Mouse (Mus musculus) heart, adult 9 months (tissue): ENCODE measurements at regions not wholly inside any gene's neighbourhood (a gene's known extent, or its start where the extent isn't known, plus 50 kb on each side); places are given as distances from the start of the nearest gene placed in this dataset.

Experiments used
- DNase-seq, 2 experiments: peaks; one replicate each; pipeline ENCODE4 v3.0.0; 2022; ENCODE audit warnings: low spot score in 2 of 2

DNA sequence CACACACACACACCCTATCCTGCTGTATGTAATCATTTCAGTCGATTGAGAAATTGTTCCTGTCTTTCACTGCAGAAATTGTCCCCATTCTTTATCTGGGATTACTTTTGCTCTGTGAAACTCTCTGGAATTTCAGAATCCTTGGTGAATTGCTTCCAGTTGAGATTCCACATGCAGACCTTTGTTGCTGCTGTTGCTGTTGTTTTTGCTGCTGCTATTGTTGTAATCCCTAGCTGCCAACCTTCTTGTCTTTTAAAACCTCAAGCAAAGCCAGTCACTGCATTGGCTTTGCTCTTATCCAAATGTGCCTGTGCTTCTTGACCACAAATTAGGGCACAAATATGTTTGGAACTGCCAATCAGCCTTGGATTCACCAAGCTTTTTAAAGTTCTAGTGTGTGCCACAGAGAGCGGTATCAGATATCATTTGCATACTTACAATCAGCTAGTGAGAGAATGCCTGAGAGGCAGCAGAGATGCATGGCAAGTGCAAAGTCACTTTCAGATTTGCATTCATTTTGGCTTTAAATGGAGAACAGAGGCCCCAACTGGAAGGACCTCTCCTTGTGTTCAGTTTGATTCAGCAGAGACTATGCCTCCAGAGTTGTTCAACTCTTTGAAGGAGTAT, 1187.0 kb upstream of the Map3k7 start:
- DNase-seq = no peak

DNA sequence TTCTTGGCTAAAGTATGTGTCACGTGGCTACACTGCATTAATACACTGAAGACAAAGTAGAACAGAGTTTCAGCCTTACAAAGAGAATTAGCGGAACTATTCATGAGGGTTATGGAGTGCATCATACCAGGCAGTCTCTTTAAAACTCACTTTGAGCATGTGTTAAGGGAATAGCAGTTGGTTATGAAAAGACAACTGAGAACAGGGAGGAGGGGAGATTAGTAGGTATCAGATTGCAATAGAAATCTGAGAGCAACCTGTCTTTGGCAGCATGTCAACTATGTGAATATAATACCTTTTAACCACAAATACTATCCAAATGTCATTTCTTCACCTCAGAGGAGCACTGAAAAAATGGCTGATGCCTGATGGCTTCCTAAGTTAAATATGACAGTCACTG, 1182.2 kb upstream of the Map3k7 start:
- DNase-seq = no peak

DNA sequence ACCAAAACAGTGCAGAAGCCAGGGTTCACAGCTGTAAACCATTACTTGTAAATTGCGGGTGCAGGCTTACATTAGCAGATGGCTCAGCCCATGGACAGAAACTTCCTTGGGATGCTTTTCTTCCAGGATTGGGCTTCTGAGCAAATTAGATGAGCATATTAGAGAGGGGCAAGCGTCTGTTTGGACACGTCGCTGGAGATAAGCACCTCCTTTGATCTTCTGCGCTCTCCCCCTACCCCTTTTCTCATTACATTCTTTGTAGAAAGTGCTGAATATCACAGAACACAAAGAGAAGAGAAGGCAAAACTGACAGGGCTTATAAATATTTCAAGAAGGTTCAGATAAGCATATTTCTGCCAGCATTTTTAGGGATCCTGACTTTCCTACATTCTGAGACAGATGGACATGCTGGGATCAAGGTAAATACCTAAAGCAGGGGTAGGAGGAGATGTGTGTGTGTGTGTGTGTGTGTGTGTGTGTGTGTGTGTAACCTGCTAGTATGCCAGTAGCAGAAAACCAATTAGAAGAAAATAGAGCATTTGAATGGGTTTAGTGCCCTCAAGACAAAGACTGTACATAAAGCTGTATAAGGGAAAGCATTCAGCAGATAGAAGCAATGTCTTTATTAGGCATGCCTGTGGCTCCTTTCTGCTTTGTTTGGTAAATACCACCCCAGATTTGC, 1173.8 kb upstream of the Map3k7 start:
- no peak for DNase-seq

DNA sequence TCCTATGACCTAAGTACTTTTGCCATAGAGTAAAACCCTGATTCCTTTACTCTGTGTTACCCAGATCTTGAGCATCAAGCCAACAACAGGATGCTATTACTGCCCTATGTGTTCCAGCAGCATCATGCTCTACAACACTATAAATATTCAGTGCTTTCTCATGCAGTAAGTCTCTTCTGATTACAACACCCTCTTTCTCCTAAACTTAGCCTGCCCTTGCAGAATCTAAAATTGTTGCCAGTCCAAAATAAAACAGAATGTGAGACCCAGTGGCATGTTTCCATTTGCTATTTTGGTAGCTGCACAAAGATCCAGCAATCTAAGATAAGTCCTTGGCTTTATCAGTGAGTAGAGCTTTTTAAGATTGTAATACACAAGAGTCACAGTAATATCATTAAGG, 1154.1 kb upstream of the Map3k7 start:
- DNase-seq = peak; percentile 14 to 39

DNA sequence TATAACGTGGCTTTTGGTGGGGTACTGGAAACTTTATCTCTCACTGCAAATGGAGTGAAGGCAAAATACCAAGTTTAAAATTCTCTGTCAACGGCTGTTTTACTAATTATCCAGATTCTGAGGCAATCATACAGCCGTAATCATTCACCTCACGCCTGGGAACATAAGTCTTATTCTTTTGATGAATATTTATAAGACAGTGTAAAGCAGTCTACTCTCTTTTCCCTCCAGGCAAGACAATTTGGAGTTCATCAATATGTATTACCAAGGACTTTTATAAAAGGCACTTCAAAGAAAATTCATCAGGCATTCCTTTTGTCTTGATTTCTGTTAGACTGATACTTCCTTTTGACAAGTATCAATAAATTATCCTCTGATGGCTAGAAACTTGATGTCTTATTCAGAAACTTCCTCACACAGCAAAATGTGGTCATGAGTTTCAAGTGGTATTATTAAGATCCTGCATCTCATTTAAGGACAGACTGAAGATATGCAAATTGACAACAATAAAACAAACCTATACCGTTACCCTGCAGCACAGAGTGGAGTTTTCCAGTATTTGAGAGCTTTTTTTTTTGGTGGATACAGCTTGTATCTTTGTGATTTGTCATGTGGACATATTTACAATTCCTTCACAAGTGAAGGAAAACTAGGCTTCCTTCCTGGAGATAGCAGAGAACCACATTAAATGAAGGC, 1108.4 kb upstream of the Map3k7 start:
- no peak for DNase-seq

DNA sequence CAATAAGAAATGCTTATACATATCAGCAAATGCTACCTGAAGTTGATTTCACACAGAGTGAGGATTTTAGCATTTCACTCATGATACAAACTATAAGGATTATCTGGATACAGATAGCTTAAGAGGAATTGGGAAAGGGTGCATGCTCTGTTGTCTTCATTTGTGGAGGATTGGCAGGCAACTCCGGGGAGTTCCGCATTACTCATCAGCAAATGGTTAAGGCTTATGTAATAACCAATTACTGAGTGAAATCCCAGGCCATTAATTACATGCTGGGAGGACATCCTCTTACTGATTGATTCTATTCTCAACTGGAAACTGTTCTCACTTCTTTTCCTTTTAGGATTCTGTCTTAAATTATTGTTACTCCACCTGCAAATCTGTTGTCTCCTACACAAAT, 1058.9 kb upstream of the Map3k7 start:
- DNase-seq = no peak

DNA sequence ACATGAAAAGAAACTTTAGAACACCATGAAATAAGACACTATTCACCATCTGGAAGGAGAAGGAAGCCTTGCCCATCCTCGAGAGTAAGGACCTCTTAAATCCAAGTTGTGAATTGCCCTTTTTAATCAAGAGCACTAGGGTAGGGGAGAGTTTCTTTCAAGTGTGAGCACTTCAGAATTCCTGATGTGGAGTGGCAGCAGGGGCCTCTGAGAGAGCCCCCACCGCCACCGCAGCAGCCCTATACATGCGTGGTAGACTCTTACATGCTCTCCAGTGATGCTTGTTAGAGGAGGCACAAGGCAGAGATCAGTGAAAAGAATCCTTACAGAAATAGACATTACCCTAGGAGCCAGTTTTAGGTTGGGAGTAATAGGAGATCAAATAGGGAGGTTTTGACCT, 1041.0 kb upstream of the Map3k7 start:
- no peak for DNase-seq

DNA sequence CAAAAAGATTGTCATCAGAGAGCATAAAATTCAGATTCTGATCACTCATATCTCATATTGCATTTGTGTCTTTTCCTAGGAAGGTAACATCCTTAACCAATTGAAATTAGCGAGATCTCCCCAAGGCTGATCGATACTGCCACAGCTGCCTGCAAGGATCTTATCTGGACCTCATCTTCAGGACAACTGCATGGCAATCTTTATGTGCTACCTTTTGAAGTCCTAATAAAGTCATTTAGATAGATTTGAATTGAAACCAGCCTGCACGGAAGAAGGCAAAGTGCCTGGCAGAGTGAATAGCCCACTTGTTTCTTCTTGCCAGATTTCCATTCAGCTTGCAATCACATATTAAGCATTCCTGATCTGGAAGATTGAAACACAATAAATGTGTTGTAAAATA, 1031.5 kb upstream of the Map3k7 start:
- DNase-seq = no peak

DNA sequence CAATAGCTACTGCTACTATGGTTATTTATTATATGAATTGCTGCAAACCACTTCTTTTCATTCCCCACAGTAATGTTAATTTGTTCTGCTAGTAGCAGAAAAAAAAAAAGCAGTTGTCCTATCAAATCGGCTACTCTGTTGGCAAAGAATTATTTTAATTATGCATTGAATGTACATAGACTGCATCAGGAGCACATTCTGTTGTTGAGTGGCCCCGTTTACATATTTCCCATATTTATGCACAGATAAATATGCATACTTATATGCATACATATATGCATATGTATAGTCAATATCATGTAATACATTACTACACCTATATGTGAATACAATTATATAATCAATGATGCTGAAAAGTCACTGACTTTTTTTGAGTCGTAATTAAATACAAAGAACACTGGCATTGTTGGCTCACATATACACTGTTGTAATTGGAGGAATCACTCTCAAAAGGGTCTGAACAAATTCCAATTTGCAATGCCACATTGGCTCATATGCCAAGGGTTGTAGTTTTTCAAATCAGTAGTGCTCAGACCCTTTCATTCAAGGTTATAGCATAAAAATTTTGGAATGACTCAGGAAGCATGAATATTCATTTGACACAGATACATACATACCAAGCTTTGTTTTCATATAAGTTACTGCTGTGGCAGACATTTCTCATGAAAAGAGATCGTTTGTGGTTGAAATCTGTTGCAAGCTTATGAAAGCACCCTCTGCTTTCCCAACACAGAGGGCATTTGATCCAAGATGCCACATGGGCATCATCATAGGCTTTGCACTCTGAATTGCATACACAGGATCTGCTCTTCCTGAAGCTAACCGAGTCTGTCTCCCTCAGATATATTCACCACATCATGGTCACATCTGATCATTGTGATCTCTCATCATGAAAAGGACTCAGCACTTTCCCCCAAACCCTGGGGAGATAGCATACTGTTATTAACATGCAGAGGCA, 1030.6 kb upstream of the Map3k7 start:
- DNase-seq = no peak

DNA sequence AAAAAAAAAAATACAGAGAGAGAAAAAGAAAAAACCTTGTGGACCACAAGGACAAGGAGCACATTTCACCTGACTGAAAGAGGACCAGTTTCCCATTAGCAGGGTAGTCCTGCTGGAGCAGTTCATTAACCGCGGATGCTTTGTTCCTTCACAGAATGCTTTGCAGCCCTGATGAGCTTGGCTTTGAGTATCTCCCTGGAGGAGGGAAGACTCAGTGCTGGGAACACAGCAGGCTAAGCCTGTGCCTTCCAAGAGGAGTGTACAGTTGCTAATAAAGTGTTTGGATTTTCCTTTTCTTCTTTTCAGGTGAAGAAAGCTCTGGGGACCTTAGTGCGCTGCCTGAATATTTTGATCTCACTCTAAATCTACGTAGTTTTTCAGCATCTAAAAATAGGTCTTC, 980.3 kb upstream of the Map3k7 start:
- DNase-seq = no peak

DNA sequence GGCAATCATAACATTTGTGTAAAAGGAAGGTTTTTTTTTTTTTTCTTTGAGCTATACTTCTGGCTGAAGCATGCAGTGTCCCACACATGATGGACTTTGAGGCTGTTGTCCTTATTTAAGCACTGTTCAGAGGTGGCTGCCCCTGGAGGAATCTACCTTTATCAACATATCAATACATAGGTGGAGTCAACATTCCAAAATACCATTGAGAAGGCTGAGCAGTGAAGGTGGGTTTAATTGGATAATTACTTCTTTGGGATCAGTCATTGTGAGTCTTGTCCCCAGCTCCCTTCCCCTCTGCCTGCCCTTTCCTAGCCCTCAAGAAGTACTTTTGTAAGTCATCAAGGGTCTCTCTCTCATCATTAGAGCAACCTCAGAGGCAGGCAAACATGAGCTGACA, 951.9 kb upstream of the Map3k7 start:
- DNase-seq = no peak

DNA sequence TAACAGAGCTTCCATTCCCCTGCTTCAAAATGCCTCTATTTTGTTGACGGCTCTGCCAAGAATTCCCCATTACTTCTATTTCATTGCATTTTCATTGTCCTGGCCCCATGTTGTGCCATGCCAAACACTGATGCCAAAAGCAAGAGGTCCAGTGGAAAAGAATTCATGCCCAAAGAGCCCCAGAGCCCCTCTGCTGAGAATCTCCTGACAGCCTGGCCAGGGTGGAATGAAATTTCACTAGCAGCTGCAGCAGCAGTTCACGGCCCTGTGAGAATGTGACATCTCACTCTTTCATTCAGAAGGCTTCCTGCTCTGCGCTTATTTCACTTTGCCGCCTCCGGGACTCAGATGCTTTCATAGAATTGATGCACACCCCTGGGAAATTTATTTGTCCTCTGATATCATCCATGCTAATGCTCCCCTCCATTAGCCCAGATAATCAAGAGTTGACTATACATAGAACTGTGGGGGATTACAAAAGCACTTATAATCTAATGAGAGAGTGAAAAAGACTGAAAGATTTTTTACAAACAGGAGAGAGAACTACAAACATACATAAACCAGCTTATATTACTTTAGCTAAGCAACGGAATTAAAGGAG, 911.7 kb upstream of the Map3k7 start:
- DNase-seq = no peak

DNA sequence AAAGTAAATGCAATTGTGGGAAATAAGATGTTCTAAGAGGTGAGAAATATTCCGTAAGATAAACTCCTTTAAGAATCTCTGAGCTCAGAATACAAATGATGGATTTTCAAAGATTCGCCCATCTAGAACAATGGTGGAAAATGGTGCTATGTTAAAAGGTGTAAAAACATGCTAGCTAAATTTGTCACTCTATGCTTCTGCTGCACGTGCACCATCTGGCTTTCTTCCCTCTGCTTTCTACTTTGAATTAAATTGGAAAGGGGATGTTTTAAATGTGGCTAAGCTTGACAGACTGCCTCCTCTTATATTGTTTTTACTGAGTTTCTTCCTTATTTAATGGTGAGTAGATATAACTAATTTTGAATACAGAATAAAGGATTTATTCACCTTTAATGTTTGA, 887.7 kb upstream of the Map3k7 start:
- no peak for DNase-seq

DNA sequence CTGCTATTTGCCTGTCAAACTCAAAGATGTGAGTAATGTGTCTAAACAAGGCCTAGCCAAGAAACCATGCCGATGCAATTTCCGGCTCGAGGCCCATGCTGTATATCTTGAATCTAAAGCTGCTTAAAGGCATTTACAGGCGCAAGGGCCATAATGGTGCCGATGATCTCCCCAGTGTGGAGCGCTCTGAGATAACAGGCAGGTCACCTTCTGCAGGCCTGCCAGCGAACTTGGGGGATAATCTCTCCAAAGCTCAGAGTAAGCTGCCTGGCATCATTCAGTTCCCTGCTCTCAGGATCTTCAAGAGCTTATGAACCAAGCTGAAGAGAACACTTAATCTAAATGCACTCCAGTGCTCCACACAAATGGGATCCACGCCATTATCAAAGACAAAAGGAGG, 842.3 kb upstream of the Map3k7 start:
- no peak for DNase-seq

DNA sequence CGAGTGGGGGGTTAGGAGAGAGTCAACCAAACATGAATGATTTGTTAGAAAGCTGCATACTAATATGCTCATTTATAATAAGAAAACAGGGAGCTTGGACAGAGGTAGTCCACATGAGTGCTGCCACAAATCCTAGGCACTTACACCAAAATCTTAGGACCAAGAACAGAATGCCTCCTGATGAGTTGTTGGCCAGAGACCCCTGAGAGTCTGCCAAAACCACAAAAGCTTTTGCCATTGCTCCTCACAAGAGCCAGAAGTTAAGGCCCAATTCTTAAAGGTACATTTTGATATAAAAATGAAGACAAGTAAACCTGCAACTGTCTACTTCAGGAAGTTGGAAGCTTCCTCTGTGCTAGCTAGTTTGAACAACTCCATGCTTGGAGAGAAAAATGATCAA, 820.7 kb upstream of the Map3k7 start:
- DNase-seq = no peak

DNA sequence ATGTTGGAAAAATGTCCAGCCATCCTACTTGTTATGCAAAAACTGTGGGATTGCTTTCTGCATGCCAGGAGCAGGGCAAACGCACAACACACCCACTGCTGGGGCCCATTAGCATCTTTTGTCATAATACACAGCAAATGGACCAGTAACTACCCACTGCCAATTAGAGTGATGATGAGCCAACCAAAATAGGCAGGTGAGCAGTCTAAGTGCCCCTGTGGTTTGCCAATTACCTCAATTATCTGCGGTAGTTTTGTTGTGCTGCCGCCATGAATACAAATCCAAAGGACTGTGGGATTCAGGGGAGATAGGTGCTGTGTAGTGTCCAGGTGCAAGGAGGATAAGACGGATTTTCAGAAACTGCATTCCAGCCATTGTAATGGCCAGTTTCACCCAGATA, 796.5 kb upstream of the Map3k7 start:
- no peak for DNase-seq

DNA sequence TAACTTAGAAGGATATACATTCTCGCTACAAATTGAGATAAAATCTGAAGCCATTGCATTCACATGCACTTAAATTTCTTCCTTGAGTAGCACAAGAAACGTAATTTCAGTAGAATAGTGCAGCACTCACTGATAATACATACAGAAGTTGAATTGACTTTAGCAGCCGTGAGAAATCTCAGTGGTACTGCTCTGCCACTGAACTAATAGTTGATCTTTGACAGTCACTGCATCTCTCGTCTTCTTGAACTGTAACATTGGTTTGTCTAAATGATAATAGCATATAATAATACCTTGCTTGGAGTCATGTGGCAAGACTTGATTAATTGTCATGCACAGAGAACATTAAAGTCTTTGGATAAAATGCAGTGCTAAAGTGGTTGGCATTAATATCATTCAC, 795.5 kb upstream of the Map3k7 start:
- no peak for DNase-seq

DNA sequence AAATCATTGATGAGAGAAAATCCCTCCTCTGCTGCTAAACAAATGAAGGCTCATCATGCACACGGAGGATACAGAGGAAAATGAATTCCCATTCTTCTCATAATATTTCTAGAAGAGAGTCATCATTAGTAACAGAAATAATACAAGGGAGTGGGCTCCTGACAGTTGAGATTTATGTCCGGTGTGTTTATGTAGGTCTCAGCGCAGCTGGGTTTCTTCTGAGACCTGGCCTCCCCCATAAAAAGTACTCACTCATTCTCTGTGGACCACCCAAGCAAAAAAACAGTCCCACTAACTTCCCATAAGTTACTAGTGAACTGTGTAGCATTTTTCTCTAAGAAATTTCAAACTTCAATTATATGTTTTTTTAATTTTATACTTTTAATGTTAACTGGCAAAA, 792.7 kb upstream of the Map3k7 start:
- DNase-seq = no peak

DNA sequence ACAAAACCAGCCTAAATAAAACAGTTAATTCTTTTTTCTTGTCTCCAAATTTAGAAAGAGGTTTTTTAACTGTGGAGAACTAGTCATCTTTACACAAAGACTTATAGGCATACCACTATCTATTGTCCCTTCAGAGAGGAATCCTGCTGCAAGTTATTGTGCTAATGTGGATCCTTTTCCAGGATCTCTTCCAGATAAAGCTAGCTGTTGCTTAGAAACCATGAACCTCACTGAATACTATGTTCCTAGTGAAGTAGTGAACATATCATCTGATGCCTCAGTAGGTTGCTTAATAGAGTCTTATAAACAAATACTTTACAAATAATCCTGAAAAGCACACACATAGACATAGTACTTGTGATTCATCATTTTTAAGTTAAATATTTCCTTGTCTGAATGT, 766.0 kb upstream of the Map3k7 start:
- DNase-seq = no peak

DNA sequence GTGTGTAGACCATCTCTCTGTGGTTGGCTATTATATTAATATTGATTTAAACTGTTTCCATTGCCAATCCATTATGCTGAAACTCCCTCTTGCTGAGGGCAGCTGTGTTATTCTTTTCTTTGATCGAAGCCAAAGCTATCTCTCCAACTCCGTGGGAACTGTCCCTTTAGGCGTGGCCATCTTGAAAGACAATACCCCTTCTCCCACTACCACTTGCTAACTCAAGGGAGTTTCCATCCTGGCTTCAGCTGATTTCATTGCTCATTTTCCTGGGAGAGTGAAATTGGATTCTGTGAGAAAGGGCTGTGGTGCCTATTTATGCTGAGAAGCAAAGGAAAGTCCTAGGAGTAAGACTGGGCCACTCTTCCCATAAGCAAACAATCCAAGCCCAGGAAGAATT, 760.6 kb upstream of the Map3k7 start:
- DNase-seq = no peak

DNA sequence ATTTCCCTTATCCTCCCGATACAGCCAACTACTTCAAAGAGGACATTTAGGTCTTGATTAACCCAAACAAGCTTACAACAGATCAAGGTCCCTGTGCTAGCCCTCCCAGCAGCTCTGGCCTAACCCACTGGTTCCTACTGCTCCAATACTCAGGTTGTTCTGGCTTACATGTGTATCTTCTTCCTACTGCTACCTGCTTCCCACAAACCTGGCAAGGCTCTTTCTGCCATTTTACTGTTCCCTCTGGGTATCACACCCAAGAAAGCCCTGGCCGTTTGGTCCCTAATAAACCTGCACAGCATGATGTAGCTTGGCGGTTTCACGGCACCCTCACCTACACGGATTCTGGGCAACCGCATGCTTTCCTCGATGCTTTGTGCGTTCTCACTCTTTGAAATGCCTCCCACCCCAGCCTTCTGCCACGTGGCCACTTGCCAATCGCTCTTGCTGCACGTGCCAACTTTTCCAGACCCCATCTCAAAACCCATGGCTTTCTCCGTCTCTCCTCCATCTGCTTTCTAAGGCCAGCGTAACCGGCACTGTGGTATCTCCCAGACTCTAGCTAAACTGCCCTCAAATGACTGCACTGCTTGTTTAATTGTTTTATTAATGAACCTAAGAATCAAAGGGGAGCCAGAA, 758.4 kb upstream of the Map3k7 start:
- DNase-seq = no peak
